Mouse (Mus musculus) heart, postnatal 0 days (tissue): ENCODE measurements around the gene Olfr1154. TPM values are rescaled to one million over a fixed set of nuclear protein-coding genes. Genes with fewer than 3 reads are reported as not detected.

Source experiments
- ATAC-seq: fragments of 200-750 bp; cut with Nextera tagmentation; 2 replicates; pipeline ENCODE4 v1.8.0; 2017; ENCODE audit warnings: low read depth, moderate number of reproducible peaks, moderate library complexity; ENCODE audit not compliant: insufficient read depth
- DNase-seq: peaks from one replicate; pipeline ENCODE4 v3.0.0-alpha.2; 2016; ENCODE audit warnings: low spot score
- H3K27ac ChIP-seq: fragments of 300-500 bp; sonication (generic); 2 replicates; pipeline ENCODE4 v1.5.1; 2014; ENCODE audit warnings: low read depth, mild to moderate bottlenecking
- H3K27me3 ChIP-seq: fragments of 300-500 bp; sonication (generic); 2 replicates; pipeline ENCODE4 v1.6.1; 2014; ENCODE audit warnings: low read length, mixed read lengths; ENCODE audit not compliant: control insufficient read depth, insufficient read depth
- H3K36me3 ChIP-seq: fragments of 300-500 bp; sonication (generic); replicated peaks from 2 replicates; pipeline ENCODE4 v1.6.1; 2014; ENCODE audit warnings: low read length, mixed read lengths; ENCODE audit not compliant: control insufficient read depth, insufficient read depth
- H3K4me1 ChIP-seq: fragments of 300-500 bp; sonication (generic); 2 replicates; pipeline ENCODE4 v1.6.1; 2014; ENCODE audit warnings: antibody characterized with exemption; ENCODE audit not compliant: control insufficient read depth, insufficient read depth
- H3K4me2 ChIP-seq: fragments of 300-500 bp; sonication (generic); 2 replicates; pipeline ENCODE4 v1.6.1; 2014; ENCODE audit warnings: low read depth, mild to moderate bottlenecking, low read length, moderate library complexity
- H3K4me3 ChIP-seq: fragments of 300-500 bp; sonication (generic); 2 replicates; pipeline ENCODE4 v1.5.1; 2014; ENCODE audit warnings: low read depth, low read length
- H3K9ac ChIP-seq: fragments of 300-500 bp; sonication (generic); replicated peaks from 2 replicates; pipeline ENCODE4 v1.6.1; 2014; ENCODE audit warnings: low read depth, low read length, mixed read lengths
- H3K9me3 ChIP-seq: fragments of 300-500 bp; sonication (generic); replicated peaks from 2 replicates; pipeline ENCODE4 v1.6.1; 2016; ENCODE audit warnings: low read length; ENCODE audit not compliant: control insufficient read depth
- CTCF ChIP-seq: IDR thresholded peaks from 2 replicates; pipeline ENCODE4 v1.5.1; 2016; ENCODE audit warnings: antibody characterized with exemption, control low read depth, low read depth
- EP300 ChIP-seq: IDR thresholded peaks from 2 replicates; pipeline ENCODE4 v1.6.1; 2016; ENCODE audit warnings: antibody characterized with exemption, low read depth
- WGBS: fragments of 180-500 bp; shearing (Covaris S2); extraction: QIAGEN DNeasy Blood & Tissue Kit; methylation state at CpG from one replicate; pipeline ENCODE4 v1.1.7; 2014; 5-methylcytosine and 5-hydroxymethylcytosine counted together
- polyA plus RNA-seq: library from polyadenylated mRNA; unstranded; fragments of >200 nt; fragmentation: Nextera tagmentation; extraction: Ambion mirVana; gene quantifications from 2 replicates; pipeline ENCODE4 v1.2.1, GENCODE M21; 2015
- total RNA-seq: library from RNA; depleted of rRNA; stranded (reverse); fragments of >200 nt; gene quantifications from 2 replicates; pipeline ENCODE4 v1.2.3, GENCODE M21; 2014; ENCODE audit warnings: low replicate concordance; rRNA removed

Gene Olfr1154
- total RNA-seq = not detected in 2 replicates
- polyA plus RNA-seq = not detected in 2 replicates

DNA sequence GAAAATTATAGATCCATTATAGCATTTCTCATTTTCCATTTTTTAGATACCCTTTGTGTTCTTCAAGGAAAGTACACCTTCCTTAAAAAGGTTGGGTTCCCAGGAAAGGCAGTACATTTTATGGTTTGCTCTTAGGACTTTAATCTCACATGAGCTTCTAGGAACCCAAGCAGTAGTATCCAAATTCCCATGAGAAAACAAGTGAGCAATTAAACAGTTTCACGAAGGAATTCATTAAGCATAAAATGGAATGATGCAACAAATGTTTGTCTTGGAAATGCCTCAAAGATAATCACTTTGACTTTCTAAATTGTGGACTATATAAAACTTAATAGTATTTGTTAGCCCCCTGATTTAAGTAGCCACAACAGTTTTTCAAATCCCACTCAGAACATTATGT, at the start of gene Olfr1154:
TSS of gene Olfr1154 (minus strand) at position 101 of the 400 bp plus-strand sequence.
- H3K27ac ChIP-seq = no peak within 1 kb of the TSS
- no peak within 1 kb of the TSS for H3K9ac ChIP-seq
- no peak within 1 kb of the TSS for H3K4me2 ChIP-seq
- no peaks in the 10 kb centered on the region for H3K9me3 ChIP-seq
- no peaks in the 10 kb centered on the region for H3K27me3 ChIP-seq
- WGBS = 78% methylated on average over 1 of the region's 1 CpGs
- DNase-seq = no peak
- TF ChIP-seq CTCF (no peak), EP300 (no peak)
- no peaks in the 10 kb centered on the region for H3K36me3 ChIP-seq
- ATAC-seq = no peak
- H3K4me3 ChIP-seq = no peak within 1 kb of the TSS
- no peaks in the 10 kb centered on the region for H3K4me1 ChIP-seq

- no peak within 1 kb of the TSS for H3K4me3 ChIP-seq
- no peak within 1 kb of the TSS for H3K4me2 ChIP-seq
- no peak within 1 kb of the TSS for H3K9ac ChIP-seq
- H3K27ac ChIP-seq = no peak within 1 kb of the TSS
- no peaks in the 10 kb centered on the region for H3K27me3 ChIP-seq
- H3K36me3 ChIP-seq = no peaks in the 10 kb centered on the region
- no peaks in the 10 kb centered on the region for H3K4me1 ChIP-seq
- TF ChIP-seq EP300 = no peak
- H3K9me3 ChIP-seq = no peaks in the 10 kb centered on the region
- ATAC-seq (no peak), DNase-seq (no peak)
These were observed 48.0 kb upstream of the Olfr1154 start, which contains the start of gene Olfr1156 for GRCm38 (mm10) chr2:87953000-87953399. Gene Olfr1156, minus strand, starts transcription at chr2:87953100.

GRCm38 (mm10) chr2:87945037-87945436, 40.1 kb upstream of the Olfr1154 start, which contains the start of gene Olfr1155:
Gene Olfr1155, minus strand, starts transcription at chr2:87945137.
- ATAC-seq = no peak
- H3K4me2 ChIP-seq = no peak within 1 kb of the TSS

DNA sequence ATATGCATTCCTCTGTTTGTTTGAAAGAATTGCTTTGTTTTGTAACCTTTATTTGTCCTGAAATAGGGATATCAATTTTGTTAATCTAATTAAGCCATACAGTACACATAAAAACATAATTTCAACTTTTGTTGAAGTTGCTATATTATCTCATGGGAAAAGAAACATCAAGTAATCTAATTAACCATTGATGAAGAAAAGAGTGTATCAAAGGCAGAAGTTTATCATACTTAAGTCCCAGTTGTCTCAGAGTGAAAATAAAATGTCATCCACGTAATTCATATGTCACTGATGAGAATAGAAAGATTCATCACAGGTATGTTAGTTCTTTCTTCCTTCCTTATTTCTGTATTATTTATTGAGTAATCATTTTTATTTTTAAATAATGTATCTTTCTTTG, 10.3 kb downstream of the Olfr1154 start, which contains the start of gene Olfr1153:
TSS of gene Olfr1153 (plus strand) at position 301 of the 400 bp plus-strand sequence.
- Histone ChIP-seq H3K4me1 (no peaks in the 10 kb centered on the region), H3K36me3 (no peaks in the 10 kb centered on the region), H3K4me2 (no peak within 1 kb of the TSS), H3K27ac (no peak within 1 kb of the TSS), H3K9me3 (no peaks in the 10 kb centered on the region), H3K9ac (no peak within 1 kb of the TSS), H3K27me3 (no peaks in the 10 kb centered on the region), H3K4me3 (no peak within 1 kb of the TSS)
- ATAC-seq = no peak
- no peak for DNase-seq
- TF ChIP-seq EP300 = no peak
- no peak for TF ChIP-seq CTCF
- WGBS = 66% methylated on average over 1 of the region's 1 CpGs

More at GRCm38 (mm10) chr2:87945037-87945436, 40.1 kb upstream of the Olfr1154 start, which contains the start of gene Olfr1155:
- no peaks in the 10 kb centered on the region for H3K27me3 ChIP-seq
- no peak for DNase-seq
- no peak for TF ChIP-seq CTCF
- TF ChIP-seq EP300 = no peak
- no peak within 1 kb of the TSS for H3K27ac ChIP-seq
- 91% methylated on average over 1 of the region's 1 CpGs for WGBS
- no peaks in the 10 kb centered on the region for H3K36me3 ChIP-seq
- no peaks in the 10 kb centered on the region for H3K9me3 ChIP-seq
- no peak within 1 kb of the TSS for H3K4me3 ChIP-seq
- H3K4me1 ChIP-seq = no peaks in the 10 kb centered on the region
- no peak within 1 kb of the TSS for H3K9ac ChIP-seq

DNA sequence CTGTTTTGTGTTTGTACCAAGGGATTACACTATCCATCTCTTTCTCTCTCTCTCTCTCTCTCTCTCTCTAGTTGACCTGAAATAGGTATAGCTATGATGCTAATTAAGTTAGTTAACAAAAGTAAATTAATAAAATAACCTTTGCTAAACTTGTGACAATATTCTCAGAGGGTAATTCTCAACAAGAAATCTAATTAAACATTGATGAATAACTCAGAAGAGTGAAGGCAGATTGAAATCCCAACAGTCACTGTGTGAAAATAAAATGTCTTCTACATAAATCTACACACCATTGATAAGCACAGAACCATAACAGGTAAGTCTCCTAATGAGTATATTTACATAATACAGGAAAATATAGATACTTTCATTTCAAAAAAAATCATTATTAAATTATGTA, 38.8 kb downstream of the Olfr1154 start, which contains the start of gene Olfr1152:
TSS of gene Olfr1152 (plus strand) at position 301 of the 400 bp plus-strand sequence.
- Histone ChIP-seq H3K27me3 (no peaks in the 10 kb centered on the region), H3K4me3 (no peak within 1 kb of the TSS), H3K4me2 (no peak within 1 kb of the TSS), H3K27ac (no peak within 1 kb of the TSS), H3K9me3 (no peaks in the 10 kb centered on the region), H3K36me3 (no peaks in the 10 kb centered on the region), H3K4me1 (no peaks in the 10 kb centered on the region), H3K9ac (no peak within 1 kb of the TSS)
- TF ChIP-seq EP300 = no peak
- TF ChIP-seq CTCF = no peak
- ATAC-seq (no peak), DNase-seq (no peak)

- no peak for TF ChIP-seq EP300
- TF ChIP-seq CTCF = no peak
- Histone ChIP-seq H3K27ac (no peak within 1 kb of the TSS), H3K36me3 (no peaks in the 10 kb centered on the region), H3K4me1 (no peaks in the 10 kb centered on the region), H3K9me3 (no peaks in the 10 kb centered on the region), H3K4me2 (no peak within 1 kb of the TSS), H3K27me3 (no peaks in the 10 kb centered on the region), H3K9ac (no peak within 1 kb of the TSS), H3K4me3 (no peak within 1 kb of the TSS)
- 65% methylated on average over 1 of the region's 1 CpGs for WGBS
- DNase-seq (no peak), ATAC-seq (no peak)
These were observed 49.4 kb downstream of the Olfr1154 start, which contains the start of gene Olfr1151 for GRCm38 (mm10) chr2:87855562-87855961. Gene Olfr1151, plus strand, starts transcription at chr2:87855862.

Other genes starting within 250 kb of the Olfr1154 start
- gene Olfr1134, start 246.7 kb downstream of the Olfr1154 start, total RNA-seq = not detected in 2 replicates
- not detected in 2 replicates for gene Olfr1134, start 246.7 kb downstream of the Olfr1154 start, polyA plus RNA-seq
- not detected in 2 replicates for gene Olfr1135, start 231.5 kb downstream of the Olfr1154 start, total RNA-seq
- gene Olfr1135, start 231.5 kb downstream of the Olfr1154 start, polyA plus RNA-seq = not detected in 2 replicates
- gene Olfr1136, start 211.2 kb downstream of the Olfr1154 start, total RNA-seq = not detected in 2 replicates
- not detected in 2 replicates for gene Olfr1136, start 211.2 kb downstream of the Olfr1154 start, polyA plus RNA-seq
- not detected in 2 replicates for gene Olfr1137, start 192.0 kb downstream of the Olfr1154 start, total RNA-seq
- not detected in 2 replicates for gene Olfr1137, start 192.0 kb downstream of the Olfr1154 start, polyA plus RNA-seq
- gene Olfr1138, start 165.2 kb downstream of the Olfr1154 start, total RNA-seq = not detected in 2 replicates
- gene Olfr1138, start 165.2 kb downstream of the Olfr1154 start, polyA plus RNA-seq = not detected in 2 replicates
- gene Olfr1140, start 161.4 kb downstream of the Olfr1154 start, total RNA-seq = not detected in 2 replicates
- gene Olfr1140, start 161.4 kb downstream of the Olfr1154 start, polyA plus RNA-seq = not detected in 2 replicates
- not detected in 2 replicates for gene Olfr1141, start 151.2 kb downstream of the Olfr1154 start, total RNA-seq
- not detected in 2 replicates for gene Olfr1141, start 151.2 kb downstream of the Olfr1154 start, polyA plus RNA-seq
- gene Olfr152, start 125.7 kb downstream of the Olfr1154 start, total RNA-seq = not detected in 2 replicates
- gene Olfr152, start 125.7 kb downstream of the Olfr1154 start, polyA plus RNA-seq = not detected in 2 replicates
- not detected in 2 replicates for gene Olfr1143, start 104.6 kb downstream of the Olfr1154 start, total RNA-seq
- not detected in 2 replicates for gene Olfr1143, start 104.6 kb downstream of the Olfr1154 start, polyA plus RNA-seq
- not detected in 2 replicates for gene Olfr1145, start 95.3 kb downstream of the Olfr1154 start, total RNA-seq
- gene Olfr1145, start 95.3 kb downstream of the Olfr1154 start, polyA plus RNA-seq = not detected in 2 replicates
- gene Olfr1148, start 74.6 kb downstream of the Olfr1154 start, total RNA-seq = not detected in 2 replicates
- not detected in 2 replicates for gene Olfr1148, start 74.6 kb downstream of the Olfr1154 start, polyA plus RNA-seq
- gene Olfr1150-ps1, start 61.2 kb downstream of the Olfr1154 start, total RNA-seq = not detected in 2 replicates
- not detected in 2 replicates for gene Olfr1150-ps1, start 61.2 kb downstream of the Olfr1154 start, polyA plus RNA-seq
- not detected in 2 replicates for gene Olfr1151, start 49.3 kb downstream of the Olfr1154 start, total RNA-seq
- not detected in 2 replicates for gene Olfr1151, start 49.3 kb downstream of the Olfr1154 start, polyA plus RNA-seq
- gene Olfr1152, start 38.7 kb downstream of the Olfr1154 start, total RNA-seq = not detected in 2 replicates
- gene Olfr1152, start 38.7 kb downstream of the Olfr1154 start, polyA plus RNA-seq = not detected in 2 replicates
- gene Olfr1153, start 10.2 kb downstream of the Olfr1154 start, total RNA-seq = not detected in 2 replicates
- gene Olfr1153, start 10.2 kb downstream of the Olfr1154 start, polyA plus RNA-seq = not detected in 2 replicates
- not detected in 2 replicates for gene Olfr1155, start 40.0 kb upstream of the Olfr1154 start, total RNA-seq
- not detected in 2 replicates for gene Olfr1155, start 40.0 kb upstream of the Olfr1154 start, polyA plus RNA-seq
- gene Olfr1156, start 47.9 kb upstream of the Olfr1154 start, total RNA-seq = not detected in 2 replicates
- not detected in 2 replicates for gene Olfr1156, start 47.9 kb upstream of the Olfr1154 start, polyA plus RNA-seq
- not detected in 2 replicates for gene Olfr1157, start 63.1 kb upstream of the Olfr1154 start, total RNA-seq
- not detected in 2 replicates for gene Olfr1157, start 63.1 kb upstream of the Olfr1154 start, polyA plus RNA-seq
- gene Olfr74, start 69.5 kb upstream of the Olfr1154 start, total RNA-seq = not detected in 2 replicates
- not detected in 2 replicates for gene Olfr74, start 69.5 kb upstream of the Olfr1154 start, polyA plus RNA-seq
- gene Olfr1158, start 84.9 kb upstream of the Olfr1154 start, total RNA-seq = not detected in 2 replicates
- gene Olfr1158, start 84.9 kb upstream of the Olfr1154 start, polyA plus RNA-seq = not detected in 2 replicates
- not detected in 2 replicates for gene Olfr1160, start 103.1 kb upstream of the Olfr1154 start, total RNA-seq
- gene Olfr1160, start 103.1 kb upstream of the Olfr1154 start, polyA plus RNA-seq = not detected in 2 replicates
- not detected in 2 replicates for gene Olfr1161, start 117.6 kb upstream of the Olfr1154 start, total RNA-seq
- gene Olfr1161, start 117.6 kb upstream of the Olfr1154 start, polyA plus RNA-seq = not detected in 2 replicates
- gene Olfr73, start 132.5 kb upstream of the Olfr1154 start, total RNA-seq = not detected in 2 replicates
- gene Olfr73, start 132.5 kb upstream of the Olfr1154 start, polyA plus RNA-seq = not detected in 2 replicates
- not detected in 2 replicates for gene Olfr1162, start 146.0 kb upstream of the Olfr1154 start, total RNA-seq
- gene Olfr1162, start 146.0 kb upstream of the Olfr1154 start, polyA plus RNA-seq = not detected in 2 replicates
- gene Olfr1163, start 166.7 kb upstream of the Olfr1154 start, total RNA-seq = not detected in 2 replicates
- gene Olfr1163, start 166.7 kb upstream of the Olfr1154 start, polyA plus RNA-seq = not detected in 2 replicates
- gene Olfr1164, start 188.8 kb upstream of the Olfr1154 start, total RNA-seq = not detected in 2 replicates
- gene Olfr1164, start 188.8 kb upstream of the Olfr1154 start, polyA plus RNA-seq = not detected in 2 replicates
- gene Olfr1166, start 223.1 kb upstream of the Olfr1154 start, total RNA-seq = not detected in 2 replicates
- not detected in 2 replicates for gene Olfr1166, start 223.1 kb upstream of the Olfr1154 start, polyA plus RNA-seq